Mouse (Mus musculus) spleen, adult 10 weeks (tissue): ENCODE measurements around the gene Asphd2. TPM values are rescaled to one million over a fixed set of nuclear protein-coding genes. Genes with fewer than 3 reads are reported as not detected.

Source experiments
- polyA plus RNA-seq: library from polyadenylated mRNA; stranded (reverse); fragments of 350-450 nt; fragmentation: Illumina TruSeq; extraction: RNeasy Lipid Tissue Mini Kit (QIAGEN cat#74804); gene quantifications from one replicate; pipeline ENCODE4 v1.2.3, GENCODE M21; 2015; ENCODE audit warnings: low replicate concordance; ENCODE audit not compliant: insufficient read depth

Asphd2 gene
- polyA plus RNA-seq: not detected

DNA sequence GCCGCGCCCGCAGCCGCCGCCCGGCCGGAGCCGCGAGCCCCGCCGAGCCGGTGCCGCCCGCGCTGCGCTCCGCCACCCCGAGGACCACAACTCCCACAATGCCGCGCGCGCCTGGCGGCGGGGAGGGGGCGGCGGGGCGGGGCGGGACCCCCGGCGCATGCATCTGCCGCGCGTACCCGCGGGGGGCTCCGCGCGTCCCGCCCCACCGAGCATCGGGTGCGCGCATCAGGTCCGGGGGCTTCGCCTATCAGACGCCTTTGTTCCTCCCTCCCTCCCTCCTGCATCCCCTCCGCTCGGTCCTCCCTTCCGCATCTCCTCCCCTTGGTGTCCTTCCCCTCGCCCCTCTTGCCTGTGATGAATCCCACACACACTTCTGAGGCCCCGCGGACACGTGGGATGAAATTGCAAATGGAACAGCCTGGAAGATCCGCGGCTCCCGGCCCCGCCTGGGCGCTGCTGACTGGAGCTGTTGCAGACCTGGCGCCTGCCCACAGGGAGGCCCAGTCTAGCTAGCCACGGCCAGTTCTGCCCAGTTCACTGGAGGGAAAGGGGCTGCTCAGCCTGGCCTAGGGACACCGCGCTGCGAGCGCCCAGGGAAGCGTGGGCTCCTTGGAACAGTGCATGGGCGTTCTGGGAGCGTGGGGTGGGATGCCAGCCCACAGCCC is at the start of gene Asphd2:
Gene Asphd2, minus strand, starts transcription at position 88 of the 665 bp plus-strand sequence.

DNA sequence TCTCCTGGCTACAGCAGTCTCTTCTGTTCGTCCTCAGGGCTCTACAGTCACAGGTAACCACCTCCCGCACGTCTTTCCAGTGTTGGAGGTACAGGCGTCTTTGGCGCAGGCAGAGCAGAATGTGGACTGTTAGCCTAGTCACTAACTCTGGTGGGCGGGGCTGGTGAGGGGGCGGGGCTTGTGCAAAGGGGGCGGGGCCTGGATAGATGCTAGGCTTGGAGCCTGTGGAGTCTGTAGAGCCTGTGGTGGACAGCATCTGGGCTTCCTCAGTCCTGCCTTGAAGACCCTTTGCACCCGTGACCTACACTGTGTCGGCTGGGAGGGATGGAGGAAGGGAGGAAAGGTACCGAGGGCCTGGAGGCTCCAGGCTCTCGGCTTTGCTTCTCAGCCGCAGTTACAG is 38.8 kb downstream of the Asphd2 start, which contains the start of gene Gm6583:
Gene Gm6583, minus strand, starts transcription at position 124 of the 400 bp plus-strand sequence.

DNA sequence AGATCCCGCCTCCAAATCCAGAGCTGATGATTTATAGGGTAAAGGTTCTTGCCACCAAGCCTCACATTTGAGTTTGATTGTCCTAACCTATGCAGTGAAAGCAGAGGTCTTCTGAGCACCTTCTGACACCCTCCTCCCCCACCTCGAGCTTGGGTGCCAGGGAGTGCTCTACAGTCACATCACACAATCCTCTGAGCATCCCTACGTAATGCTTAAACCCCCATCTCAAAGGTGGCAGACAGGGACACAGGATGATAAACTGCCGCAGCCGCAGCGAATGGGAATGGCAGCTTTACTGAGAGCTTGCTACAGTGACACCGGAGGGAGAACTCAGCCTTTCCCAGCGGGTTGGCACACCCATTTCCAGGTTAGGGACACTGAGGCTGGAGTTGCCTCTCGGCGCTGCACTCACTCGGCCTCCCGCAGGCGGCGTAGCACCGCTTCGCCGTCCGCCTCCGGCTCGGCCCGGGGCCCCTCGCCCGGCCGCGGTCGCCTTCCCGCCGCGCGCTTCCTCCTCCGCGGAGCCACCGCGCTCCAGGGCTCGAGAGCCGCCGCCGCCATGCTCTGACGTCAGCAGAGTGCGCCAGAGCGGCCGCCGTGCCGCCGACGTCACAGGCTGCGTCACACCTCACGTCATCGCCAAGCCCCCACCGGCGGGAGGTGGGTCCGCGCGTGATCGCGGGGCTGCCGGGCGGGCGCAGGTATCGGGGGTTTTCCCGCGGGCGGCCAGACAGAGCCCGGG is 52.0 kb downstream of the Asphd2 start, which contains the start of the genes Srrd and Hps4:
Gene Srrd, minus strand, starts transcription at position 578 of the 742 bp plus-strand sequence.
Gene Hps4, plus strand, starts transcription at position 621 of the 742 bp plus-strand sequence.

Other genes starting within 250 kb of the Asphd2 start
- not detected for gene Cryba4, start 142.3 kb downstream of the Asphd2 start, polyA plus RNA-seq
- gene Crybb1, start 139.1 kb downstream of the Asphd2 start, polyA plus RNA-seq: not detected
- 60.5 TPM for gene Tpst2, start 118.2 kb downstream of the Asphd2 start, polyA plus RNA-seq
- 19.0 TPM for gene Tfip11, start 68.5 kb downstream of the Asphd2 start, polyA plus RNA-seq
- 11.9 TPM for gene Srrd, start 51.8 kb downstream of the Asphd2 start, polyA plus RNA-seq
- 20.8 TPM for gene Hps4, start 51.8 kb downstream of the Asphd2 start, polyA plus RNA-seq
- not detected for gene Gm6583, start 38.8 kb downstream of the Asphd2 start, polyA plus RNA-seq
- not detected for gene Gm6588, start 54.6 kb upstream of the Asphd2 start, polyA plus RNA-seq
- gene Sez6l, start 182.3 kb upstream of the Asphd2 start, polyA plus RNA-seq: 0.33 TPM